Mouse (Mus musculus) cerebellum, adult (tissue): ENCODE measurements at regions not wholly inside any gene's neighbourhood (a gene's known extent, or its start where the extent isn't known, plus 50 kb on each side); places are given as distances from the start of the nearest gene placed in this dataset.
"Not testable (repeated sequence)": the region's sequence is repeated elsewhere in the genome, so short reads cannot be mapped to it uniquely, and the experiment has no call there.

Experiments
- ATAC-seq: cut with Nextera tagmentation; 2 replicates; pipeline ENCODE4 v1.9.2; 2017; ENCODE audit warnings: mild to moderate bottlenecking, moderate library complexity, mixed read lengths; ENCODE audit not compliant: insufficient number of reproducible peaks, low FRiP score, low TSS enrichment

GRCm38 (mm10) chr14:66494518-66494923 lies 485.5 kb upstream of the Gulo start:
- ATAC-seq, result 0 out of 2 replicates have a peak, but pooled peaks have one; percentile 51

GRCm38 (mm10) chr14:66493691-66494121 lies 484.7 kb upstream of the Gulo start:
- ATAC-seq, result no peak

- ATAC-seq, result not testable (repeated sequence)
Observed at GRCm38 (mm10) chr14:66484751-66485150, 475.7 kb upstream of the Gulo start.

GRCm38 (mm10) chr14:66479181-66479580 lies 470.2 kb upstream of the Gulo start:
- ATAC-seq, result no peak

GRCm38 (mm10) chr14:66478562-66478961 lies 469.6 kb upstream of the Gulo start:
- no peak for ATAC-seq

GRCm38 (mm10) chr14:66475026-66475425 lies 466.0 kb upstream of the Gulo start:
- no peak for ATAC-seq

- ATAC-seq, result no peak
Observed at GRCm38 (mm10) chr14:66473251-66473550, 464.2 kb upstream of the Gulo start.

GRCm38 (mm10) chr14:66472537-66473250 lies 463.7 kb upstream of the Gulo start:
- no peak for ATAC-seq

GRCm38 (mm10) chr14:66462081-66462480 lies 453.1 kb upstream of the Gulo start:
- no peak for ATAC-seq

GRCm38 (mm10) chr14:66460795-66461194 lies 451.8 kb upstream of the Gulo start:
- ATAC-seq, result no peak

GRCm38 (mm10) chr14:66458696-66459095 lies 449.7 kb upstream of the Gulo start:
- no peak for ATAC-seq

- no peak for ATAC-seq
Observed at GRCm38 (mm10) chr14:66457300-66457699, 448.3 kb upstream of the Gulo start.

- ATAC-seq, result no peak
Observed at GRCm38 (mm10) chr14:66452828-66453227, 443.8 kb upstream of the Gulo start.

- no peak for ATAC-seq
Observed at GRCm38 (mm10) chr14:66450351-66450750, 441.3 kb upstream of the Gulo start.

GRCm38 (mm10) chr14:66442576-66442975 lies 433.6 kb upstream of the Gulo start:
- ATAC-seq, result no peak

GRCm38 (mm10) chr14:66441825-66442224 lies 432.8 kb upstream of the Gulo start:
- ATAC-seq, result no peak

GRCm38 (mm10) chr14:66438572-66438971 lies 429.6 kb upstream of the Gulo start:
- no peak for ATAC-seq

- no peak for ATAC-seq
Observed at GRCm38 (mm10) chr14:66438001-66438400, 429.0 kb upstream of the Gulo start.

GRCm38 (mm10) chr14:66431630-66432029 lies 422.6 kb upstream of the Gulo start:
- ATAC-seq, result no peak

GRCm38 (mm10) chr14:66424141-66424540 lies 415.1 kb upstream of the Gulo start:
- ATAC-seq, result no peak
